ENCODE assay signal across 8 mouse cellular contexts in the genomic region with DNA sequence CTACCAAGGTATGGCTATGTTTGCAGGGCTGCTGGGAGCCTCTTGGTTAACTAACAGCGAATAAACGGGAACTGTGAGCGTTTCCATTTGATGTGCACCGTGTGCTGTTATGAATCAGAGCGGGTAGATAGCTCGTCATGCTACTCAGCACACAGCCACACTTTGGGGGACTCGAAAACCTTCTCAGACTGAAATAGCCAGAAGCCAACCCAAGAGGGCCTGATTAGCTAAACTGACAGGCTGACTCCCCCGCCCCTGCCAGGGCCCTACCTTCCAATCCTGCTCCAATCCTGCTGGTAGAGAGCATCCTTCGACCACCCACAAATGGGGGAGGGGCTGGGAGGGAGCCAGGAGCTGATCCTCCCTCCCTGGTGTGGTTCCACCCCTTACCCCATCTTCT. TPM values are rescaled to one million over a fixed set of nuclear protein-coding genes. Genes with fewer than 3 reads are reported as not detected.
DNase-seq lines count a peak whose midpoint lies in the region; ATAC-seq lines count a peak whose summit lies in the region.
"Had no signal": no experiment of that assay in that cellular context is flagged by ENCODE, and none has a peak within 500 bp of the region (broad histone marks: within the 10 kb centered on the region; RNA-seq: fewer than 3 reads in every experiment).

No protein-coding gene starts in this region.

- H3K9ac ChIP-seq in embryonic facial prominence, embryonic 15.5 days: no peak overlapping the region

- peak; percentile 25 to 57 for DNase-seq in left cerebral cortex, adult 18-20 months (ENCODE audit: low spot score in 2 of 2)
- no peak for DNase-seq in left cerebral cortex, adult 11 months (ENCODE audit: low spot score)
- DNase-seq in layer of hippocampus, postnatal 10 days (ENCODE audit: low spot score in 2 of 2): peak; percentile 36 to 54
- DNase-seq in right cerebral cortex, postnatal 14 days: peak; percentile 46
- DNase-seq in lung, postnatal 10 days: no peak
- DNase-seq in thymus, postnatal 10 days (ENCODE audit: low spot score in 2 of 2): no peak
- DNase-seq: kidney, postnatal 25 days had no signal

- no peak overlapping the region for H3K27ac ChIP-seq in embryonic facial prominence, embryonic 15.5 days (replicated peaks)

- H3K27me3 ChIP-seq in embryonic facial prominence, embryonic 15.5 days: peaks cover 24% of the 10 kb centered on the region

- 0 out of 2 replicates have a peak overlapping the region, but pooled peaks have one; percentile 6 for H3K4me2 ChIP-seq in embryonic facial prominence, embryonic 15.5 days (replicated peaks)

- no peaks in the 10 kb centered on the region for H3K9me3 ChIP-seq in embryonic facial prominence, embryonic 15.5 days (replicated peaks)

- H3K4me1 ChIP-seq in embryonic facial prominence, embryonic 15.5 days: peaks cover 23% of the 10 kb centered on the region

- H3K4me3 ChIP-seq in embryonic facial prominence, embryonic 15.5 days (replicated peaks): no peak overlapping the region

- 3% methylated on average over 9 of the region's 9 CpGs for WGBS in embryonic facial prominence, embryonic 15.5 days

- H3K36me3 ChIP-seq in embryonic facial prominence, embryonic 15.5 days: no peaks in the 10 kb centered on the region

- no peak for ATAC-seq in embryonic facial prominence, embryonic 15.5 days (ENCODE audit: insufficient number of reproducible peaks, low FRiP score, low TSS enrichment, low read depth)

RNA-seq across cellular contexts. Expression of gene Syt17, which starts 4.7 kb away (rescaled TPM):
- 10 to 100 TPM; 57.4 to 57.5 TPM for total RNA-seq in left cerebral cortex, adult 18-20 months (2021)
- 2.8 and 2.9 TPM in 2 replicates for polyA plus RNA-seq in embryonic facial prominence, embryonic 15.5 days (2015; fragmentation: Nextera tagmentation; extraction: Ambion mirVana)
- 10 to 100 TPM; 45.9 to 49.3 TPM for total RNA-seq in layer of hippocampus, postnatal 10 days (2021)

RNA-seq across cellular contexts. Expression of gene Itpripl2, which starts 48.4 kb away (rescaled TPM):
- 1 to 10 TPM; 3.5 TPM for total RNA-seq in left cerebral cortex, adult 18-20 months (2021)
- polyA plus RNA-seq in embryonic facial prominence, embryonic 15.5 days (2015; fragmentation: Nextera tagmentation; extraction: Ambion mirVana): 7.2 and 8.6 TPM in 2 replicates
- total RNA-seq in layer of hippocampus, postnatal 10 days (2021): 1 to 10 TPM; 4.0 TPM

Comparison
In these comparisons a context has a peak if more than half of its experiments do, and no peak if none do; other contexts are left out.
1. DNase-seq: peak in left cerebral cortex, adult 18-20 months (2 of 2), layer of hippocampus, postnatal 10 days (2 of 2) and right cerebral cortex, postnatal 14 days (single experiment); none in left cerebral cortex, adult 11 months (single experiment), lung, postnatal 10 days (single experiment) and thymus, postnatal 10 days (0 of 2).